Mouse (Mus musculus) adrenal gland, postnatal 4 days (tissue): Measurements from ENCODE around the gene Zfp663. TPM values are rescaled to one million over a fixed set of nuclear protein-coding genes. Genes with fewer than 3 reads are reported as not detected.

ENCODE experiments used
- DNase-seq, 2 experiments: peaks; one replicate each; pipeline ENCODE4 v3.0.0; 2021 to 2022; ENCODE audit warnings: low spot score in 2 of 2, mixed read lengths in 2 of 2
- total RNA-seq, 2 experiments: library from RNA; stranded (reverse); gene quantifications; 2 replicates each; pipeline ENCODE4 v1.2.3; 2021

Gene Zfp663
- total RNA-seq, 2 experiments from 2014 or later, result 0.34 TPM; not detected in 1

- no peak for DNase-seq
Observed at GRCm38 (mm10) chr2:165370348-165370747, 1.8 kb upstream of the Zfp663 start.

- DNase-seq, result no peak
Observed at GRCm38 (mm10) chr2:165367868-165368439, 575 bp downstream of the Zfp663 start.

DNA sequence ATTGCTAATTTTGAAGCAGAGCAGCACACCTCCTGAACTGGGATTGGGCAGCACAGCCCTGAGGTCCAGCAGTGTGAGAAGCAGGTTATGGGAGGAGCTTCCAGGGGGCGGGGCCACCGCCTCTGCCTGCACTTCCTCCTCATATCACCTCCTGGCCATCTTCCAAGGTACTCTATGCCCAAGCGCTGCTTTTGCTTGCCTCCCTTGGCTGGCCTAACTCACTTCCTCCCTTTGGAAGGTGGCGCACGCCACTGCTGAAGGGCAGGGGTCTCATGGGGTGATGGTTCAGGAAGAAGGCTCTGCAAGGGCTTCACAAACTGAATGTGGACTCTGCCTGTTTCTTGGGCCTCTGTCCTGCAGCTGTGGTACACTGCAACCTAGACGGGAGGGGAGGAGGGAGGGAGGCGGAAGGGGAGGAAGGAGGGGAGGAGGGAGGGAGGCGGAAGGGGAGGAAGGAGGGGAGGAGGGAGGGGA lies 1.4 kb downstream of the Zfp663 start:
- no peak for DNase-seq

GRCm38 (mm10) chr2:165364334-165365091 lies 4.0 kb downstream of the Zfp663 start:
- DNase-seq, result peak; percentile 23 to 30

DNA sequence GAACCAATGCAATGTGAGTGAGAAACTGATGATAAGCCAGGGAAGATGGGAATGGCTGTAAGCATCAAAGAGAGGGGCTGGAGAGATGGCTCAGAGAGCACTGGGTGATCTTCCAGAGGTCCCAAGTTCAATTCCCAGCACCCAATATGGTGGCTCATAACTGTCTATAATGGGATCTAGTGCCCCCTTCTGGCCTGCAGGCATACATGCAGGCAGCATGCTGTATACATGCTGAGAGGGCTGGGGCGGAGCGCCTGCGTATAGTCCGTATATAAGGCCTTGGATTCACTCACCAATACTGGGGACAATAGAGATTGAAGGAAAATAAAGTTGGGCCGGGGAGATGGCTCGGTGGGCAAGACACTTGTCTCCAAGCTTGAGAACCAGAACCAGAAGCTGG lies 5.2 kb downstream of the Zfp663 start:
- no peak for DNase-seq

DNA sequence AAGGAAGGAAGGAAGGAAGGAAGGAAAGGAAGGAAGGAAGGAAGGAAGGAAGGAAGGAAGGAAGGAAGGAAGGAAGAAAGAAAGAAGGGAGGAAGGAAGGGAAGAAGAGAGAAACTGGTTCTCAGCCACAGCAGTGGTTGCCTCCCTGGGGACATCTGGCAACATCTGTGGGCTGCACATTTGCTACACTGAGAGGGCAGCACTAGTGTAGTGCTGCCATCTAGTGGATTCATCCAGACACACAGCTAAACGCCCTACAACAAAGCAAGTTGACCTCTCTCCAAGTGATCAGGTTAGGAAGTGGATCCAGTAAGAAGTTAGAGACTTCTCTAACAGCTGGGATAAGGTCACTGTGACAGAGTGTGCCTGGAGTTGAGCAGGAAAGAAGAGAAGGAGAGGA lies 7.7 kb downstream of the Zfp663 start:
- peak in 1 of 2 experiments; percentile 18 for DNase-seq

- DNase-seq, result no peak
Observed at GRCm38 (mm10) chr2:165351828-165352513, 16.6 kb downstream of the Zfp663 start.

GRCm38 (mm10) chr2:165349466-165349865 lies 19.1 kb downstream of the Zfp663 start:
- DNase-seq, result no peak

DNA sequence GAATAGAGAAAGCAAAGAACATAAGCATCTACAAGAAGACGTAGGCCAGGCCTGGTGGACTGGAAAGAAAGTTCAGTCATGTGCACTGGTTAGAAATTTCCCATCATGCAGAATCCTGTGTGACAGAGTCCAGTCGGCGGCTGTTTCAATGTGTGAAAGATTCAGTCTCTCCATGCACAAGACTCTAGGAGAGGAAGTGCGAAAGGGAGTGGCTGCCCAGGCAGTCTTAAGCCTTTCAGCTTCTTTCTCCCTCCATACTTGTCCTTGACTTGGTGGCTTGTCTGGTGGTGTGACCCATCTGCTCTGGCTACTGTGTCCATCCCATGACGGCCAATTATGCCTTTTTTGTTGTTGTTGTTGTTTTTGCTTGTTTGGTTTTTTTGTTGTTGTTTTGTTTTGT lies 22.3 kb downstream of the Zfp663 start:
- no peak for DNase-seq

GRCm38 (mm10) chr2:165337191-165337590 lies 31.3 kb downstream of the Zfp663 start:
- peak in 1 of 2 experiments; percentile 30 for DNase-seq

DNA sequence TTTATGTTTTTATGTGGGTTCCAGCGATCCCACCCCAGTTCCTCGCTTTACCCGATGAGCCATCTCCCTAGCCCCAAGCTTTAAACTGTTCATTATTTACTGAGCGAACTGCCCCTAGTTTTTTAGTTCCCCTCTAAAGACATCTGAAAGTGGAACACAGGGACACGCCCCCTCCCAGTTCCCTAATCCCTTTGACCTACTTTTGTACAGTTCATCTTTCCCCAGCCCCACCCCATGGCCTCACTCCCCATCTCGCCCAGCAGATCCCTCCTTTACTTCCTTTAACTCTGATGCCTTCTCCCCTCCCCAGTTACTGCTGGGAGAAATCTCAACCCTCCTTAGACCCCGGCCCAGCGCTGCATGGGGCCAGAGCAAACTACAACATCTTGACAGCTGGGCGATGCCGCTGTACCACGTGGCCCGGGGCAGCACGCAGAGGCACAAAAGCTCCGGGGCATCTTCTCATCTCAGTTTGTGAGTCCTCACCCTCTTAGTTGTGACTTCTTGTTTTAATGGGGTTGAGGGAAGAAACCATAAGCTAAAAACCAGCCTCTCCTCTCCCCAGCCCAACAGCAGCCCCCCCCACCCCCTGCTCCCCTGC lies 35.8 kb downstream of the Zfp663 start:
- no peak for DNase-seq

DNA sequence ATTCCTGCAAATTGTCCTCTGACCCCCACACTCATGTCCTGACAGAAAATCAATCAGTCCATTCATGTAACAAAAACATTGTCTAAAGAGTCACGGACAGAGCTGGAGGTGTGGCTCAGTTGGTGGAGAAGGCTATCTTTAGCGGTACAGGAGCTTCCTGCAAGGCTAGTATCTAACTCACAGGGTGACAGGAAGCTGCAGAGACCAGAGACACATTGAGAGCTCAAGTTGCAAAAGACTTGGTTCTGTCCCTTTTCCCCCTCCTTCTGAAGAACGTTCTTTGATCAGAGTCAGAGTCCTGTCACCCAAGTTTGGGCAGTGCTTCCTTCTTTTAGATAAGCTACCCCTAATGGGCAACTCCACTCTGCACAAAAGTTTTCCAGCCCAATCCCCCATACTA lies 38.8 kb downstream of the Zfp663 start:
- no peak for DNase-seq

- DNase-seq, result no peak
Observed at GRCm38 (mm10) chr2:165328746-165329145, 39.8 kb downstream of the Zfp663 start.

DNA sequence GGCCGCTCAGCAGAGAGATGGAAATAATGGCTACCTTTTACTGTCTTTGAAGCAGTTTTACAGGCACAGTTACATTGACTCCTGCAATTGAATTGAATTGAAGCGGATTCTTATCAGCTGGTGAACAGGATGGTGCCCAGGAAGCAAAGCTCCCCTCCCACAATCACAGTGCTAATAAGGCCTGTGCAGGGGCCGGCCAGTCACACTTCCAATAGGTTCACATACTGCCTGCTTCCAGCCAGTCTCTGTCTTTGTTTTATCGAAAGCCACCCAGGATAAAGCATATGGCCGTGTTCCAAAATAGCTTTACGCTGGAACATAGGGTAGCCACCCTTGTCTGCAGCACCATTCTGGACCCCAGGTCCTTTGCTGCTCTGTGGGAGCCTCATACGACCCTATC lies 41.1 kb downstream of the Zfp663 start:
- no peak for DNase-seq

- DNase-seq, result peak; percentile 87 to 93
Observed at GRCm38 (mm10) chr2:165326304-165327190, 42.0 kb downstream of the Zfp663 start, which contains the start of gene Elmo2. Gene Elmo2, minus strand, starts transcription at chr2:165326479.

- DNase-seq, result no peak
Observed at GRCm38 (mm10) chr2:165325521-165326303, 42.8 kb downstream of the Zfp663 start.

GRCm38 (mm10) chr2:165323928-165324327 lies 44.6 kb downstream of the Zfp663 start:
- no peak for DNase-seq

DNA sequence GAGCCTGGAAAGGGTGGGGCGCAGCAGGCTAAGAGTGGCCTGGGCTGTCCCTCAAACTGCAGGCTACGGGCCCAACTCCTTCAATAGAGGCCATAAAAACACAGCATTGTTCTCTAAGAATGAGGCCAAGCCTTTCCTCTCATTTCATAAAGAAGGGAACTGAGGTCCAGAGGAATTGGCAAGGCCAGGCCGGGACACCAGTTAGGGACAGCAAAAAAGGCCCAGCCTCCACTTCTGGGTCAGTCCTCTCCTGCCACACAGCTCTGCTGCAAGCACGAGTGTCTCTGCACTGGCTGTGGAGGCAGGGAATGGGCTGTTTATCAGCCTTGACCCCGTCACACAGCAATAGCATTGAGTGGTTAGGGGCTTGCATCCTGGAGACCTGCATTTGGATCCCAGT lies 45.0 kb downstream of the Zfp663 start:
- no peak for DNase-seq

- no peak for DNase-seq
Observed at GRCm38 (mm10) chr2:165321981-165322735, 46.4 kb downstream of the Zfp663 start.
